Mouse (Mus musculus) left cerebral cortex, adult 8-10 months (tissue): ENCODE data around the gene Nfe2l1. TPM values are rescaled to one million over a fixed set of nuclear protein-coding genes. Genes with fewer than 3 reads are reported as not detected.
A peak's percentile ranks its signal among the peaks of the same experiment; 100 is the strongest.
"Not testable (repeated sequence)": the region's sequence is repeated elsewhere in the genome, so short reads cannot be mapped to it uniquely, and the experiment has no call there.

Experiments
- DNase-seq, 2 experiments: peaks; one replicate each; pipeline ENCODE4 v3.0.0; 2022; ENCODE audit warnings: low spot score in 2 of 2
- microRNA-seq, 2 experiments: library from miRNA; unstranded; fragments of <30 nt; microRNA quantifications; one replicate each; pipeline ENCODE4 v1.2.0; 2022
- total RNA-seq, 4 experiments: library from RNA; stranded (reverse); gene quantifications; 2 replicates each; pipeline ENCODE4 v1.2.4; 2022

The Nfe2l1 gene
- total RNA-seq, 4 experiments from 2014 or later = 301 to 348 (median 321) TPM

DNA sequence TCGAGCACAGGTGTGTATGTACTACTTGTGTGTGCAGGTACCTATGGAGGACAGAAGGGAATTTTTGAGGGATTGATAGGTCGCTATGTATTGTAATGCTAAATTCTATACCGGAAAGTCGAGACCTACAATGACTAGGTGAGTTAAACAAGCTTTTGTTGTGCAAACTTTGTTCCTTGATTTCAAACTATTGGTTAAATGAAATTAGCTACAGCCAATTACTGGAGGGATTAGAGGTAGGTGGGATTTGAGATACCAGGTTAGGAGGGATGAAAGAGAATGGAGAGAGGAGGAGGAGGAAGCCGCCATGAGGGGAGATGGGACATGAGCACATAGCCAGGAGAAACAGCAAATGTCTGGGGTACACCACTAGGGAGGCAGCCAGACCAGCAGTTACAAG, 49.5 kb downstream of the Nfe2l1 start:
- DNase-seq = no peak

DNA sequence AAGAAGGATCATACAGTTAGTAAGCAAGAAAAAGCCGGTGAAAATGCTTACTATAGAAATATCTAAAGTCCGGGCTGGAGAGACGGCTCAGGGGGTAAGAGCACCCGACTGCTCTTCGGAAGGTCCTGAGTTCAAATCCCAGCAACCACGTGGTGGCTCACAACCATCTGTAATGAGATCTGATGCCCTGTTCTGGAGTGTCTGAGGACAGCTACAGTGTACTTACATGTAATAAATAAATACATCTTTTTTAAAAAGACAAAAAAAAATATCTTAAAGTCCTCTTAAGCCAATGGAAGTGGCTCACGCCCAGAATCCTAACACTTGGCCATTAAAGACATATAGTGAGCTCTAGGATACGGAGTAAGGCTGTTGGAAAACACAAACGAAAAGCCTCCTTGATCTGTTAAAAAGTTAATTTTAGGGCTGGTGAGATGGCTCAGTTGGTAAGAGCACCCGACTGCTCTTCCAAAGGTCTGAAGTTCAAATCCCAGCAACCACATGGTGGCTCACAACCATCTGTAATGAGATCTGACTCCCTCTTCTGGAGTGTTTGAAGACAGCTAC, 51.6 kb downstream of the Nfe2l1 start:
- not testable (repeated sequence) for DNase-seq

DNA sequence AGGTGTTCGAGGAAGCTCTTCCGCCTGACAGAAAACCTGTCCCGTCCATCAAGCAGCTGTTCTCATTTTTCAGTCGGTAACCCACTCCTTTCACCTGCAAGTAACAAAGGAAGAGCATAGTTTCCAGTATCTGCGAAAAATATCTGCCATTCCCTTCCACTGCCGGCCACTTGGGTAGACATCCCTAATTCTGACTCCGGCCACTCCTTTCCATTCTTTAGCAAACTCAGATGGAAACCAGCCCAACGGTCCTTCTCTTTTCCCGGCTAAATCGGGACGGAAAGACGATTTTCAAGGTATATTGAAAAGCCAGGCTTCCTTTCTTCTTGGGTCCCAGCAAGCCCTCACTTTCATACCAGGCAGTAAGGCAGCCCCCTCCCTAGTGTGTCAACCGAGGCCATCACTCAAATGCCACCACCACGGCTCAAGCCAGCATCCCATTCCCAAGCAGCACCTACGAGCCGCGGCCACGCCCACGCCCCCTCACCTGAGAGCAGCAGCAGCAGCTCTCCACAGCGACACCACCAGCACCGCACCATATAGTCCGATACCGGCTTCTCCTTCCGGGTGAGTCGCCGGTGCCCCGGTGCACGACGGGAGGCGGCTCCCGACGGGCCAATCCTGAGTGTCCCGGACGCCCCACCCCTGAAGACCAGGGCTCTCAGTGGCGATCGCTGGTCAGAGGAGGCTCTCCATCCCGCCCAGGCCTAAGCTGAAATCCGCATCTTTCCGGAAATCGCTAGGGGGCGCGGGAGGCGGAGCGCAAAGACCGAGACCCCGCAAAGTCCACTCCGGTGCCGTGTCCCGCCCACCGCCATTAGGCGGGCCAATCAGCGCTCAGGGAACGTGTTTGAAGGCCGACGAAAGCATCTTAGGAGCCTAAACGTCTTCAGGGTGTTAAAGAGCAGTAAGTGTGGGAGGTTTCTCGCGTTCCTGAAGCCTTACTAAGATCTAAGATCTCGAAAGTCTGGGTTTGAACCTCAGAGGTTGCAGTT, 52.5 kb downstream of the Nfe2l1 start, which contains the start of gene Snx11:
Gene Snx11, minus strand, starts transcription at position 592 of the 995 bp plus-strand sequence.
- DNase-seq = peak; percentile 98 to 99

DNA sequence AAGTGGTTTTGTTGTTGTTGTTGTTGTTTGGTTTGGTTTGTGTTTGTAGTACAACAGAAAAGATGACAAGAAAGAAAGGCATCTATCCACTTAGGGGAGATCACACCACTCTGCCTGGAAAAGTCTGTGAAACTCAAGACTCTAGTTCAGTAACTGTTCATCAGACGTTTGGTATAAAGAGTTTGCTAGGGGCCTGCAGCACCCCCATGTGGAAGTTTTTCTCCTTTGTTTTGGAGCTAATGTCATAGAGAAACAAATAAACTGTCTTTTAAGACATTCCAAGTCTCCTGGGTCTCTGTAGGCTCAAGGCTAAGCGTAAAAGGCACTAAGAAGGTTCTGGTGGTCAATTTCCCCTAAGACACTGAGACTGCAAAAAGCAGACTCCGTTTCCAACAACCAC, 53.7 kb downstream of the Nfe2l1 start:
- no peak for DNase-seq

DNA sequence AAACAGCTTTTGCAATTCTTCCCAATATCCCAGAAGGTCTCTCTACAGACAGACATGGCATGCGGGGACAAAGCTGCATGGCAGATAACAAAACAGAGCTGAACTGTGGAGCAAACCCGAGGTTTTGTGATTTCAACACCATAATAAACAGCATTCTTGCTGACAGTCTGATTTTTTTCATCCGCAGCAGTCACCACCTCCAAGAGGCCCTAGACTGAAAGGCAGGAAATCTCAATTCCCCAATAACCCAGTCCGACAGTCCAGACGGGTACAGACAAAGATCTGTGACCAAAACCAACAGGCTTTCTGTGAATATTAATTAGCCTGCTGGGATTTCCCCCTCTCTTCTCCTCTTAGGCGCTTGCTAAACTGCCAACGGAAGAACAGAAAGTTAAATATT, 54.1 kb downstream of the Nfe2l1 start:
- DNase-seq = no peak

DNA sequence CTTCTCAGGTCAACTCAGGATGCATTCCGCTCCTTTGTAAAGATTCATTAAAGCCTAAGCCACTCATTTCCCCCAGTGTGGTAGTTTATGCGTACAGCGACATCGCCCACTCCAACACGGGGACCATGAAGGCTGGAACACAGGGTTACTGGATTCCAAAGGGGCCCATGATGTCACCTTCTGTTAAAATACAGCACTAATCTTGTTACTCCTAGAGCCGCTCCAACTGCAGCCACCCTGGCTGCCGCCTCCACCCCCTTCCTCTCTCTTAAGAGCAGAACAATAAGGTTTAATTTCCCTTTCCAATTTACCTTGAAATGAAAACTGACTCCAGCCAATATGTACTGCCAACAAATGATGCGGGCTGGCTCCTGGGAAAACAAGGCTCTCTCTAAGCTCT, 54.7 kb downstream of the Nfe2l1 start:
- no peak for DNase-seq

DNA sequence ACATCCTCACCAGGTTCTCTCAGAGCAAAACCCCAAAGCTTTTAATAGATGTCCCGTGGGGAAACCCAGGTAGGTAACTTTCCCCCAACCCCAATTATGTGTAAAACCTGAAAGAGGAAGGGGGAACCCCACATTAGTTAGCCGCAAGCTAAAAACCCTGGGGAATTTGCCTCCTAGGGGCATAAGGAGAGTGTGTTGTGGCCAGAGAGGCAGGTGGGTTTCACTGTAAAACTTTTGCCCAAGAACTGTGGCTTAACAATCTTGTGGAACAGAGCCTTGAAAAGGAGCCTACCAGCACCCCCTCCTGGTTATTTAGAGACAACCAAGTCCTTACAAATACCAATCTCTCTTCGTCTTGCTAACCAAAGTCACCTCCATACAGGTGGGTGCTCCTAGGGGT, 55.2 kb downstream of the Nfe2l1 start:
- DNase-seq = no peak

DNA sequence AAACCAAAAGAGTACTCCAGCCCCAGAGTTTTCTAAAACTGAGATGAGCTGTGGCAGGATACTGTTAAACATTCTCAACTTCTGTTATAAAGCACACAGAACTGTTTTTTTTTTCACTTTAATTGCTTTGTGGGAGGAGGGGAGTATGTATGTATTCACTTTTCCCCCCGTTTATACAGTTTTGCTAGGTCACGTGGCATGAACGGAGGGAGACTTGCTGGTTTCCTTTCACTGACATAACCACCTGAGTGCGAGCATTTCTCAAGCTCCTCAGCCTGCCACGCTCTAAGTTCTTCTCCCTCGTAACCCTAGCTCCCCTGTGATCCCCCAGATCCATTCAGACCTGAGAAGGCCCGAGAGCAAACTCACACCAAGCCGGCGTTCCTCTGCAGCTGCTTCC, 57.4 kb downstream of the Nfe2l1 start:
- DNase-seq = no peak

DNA sequence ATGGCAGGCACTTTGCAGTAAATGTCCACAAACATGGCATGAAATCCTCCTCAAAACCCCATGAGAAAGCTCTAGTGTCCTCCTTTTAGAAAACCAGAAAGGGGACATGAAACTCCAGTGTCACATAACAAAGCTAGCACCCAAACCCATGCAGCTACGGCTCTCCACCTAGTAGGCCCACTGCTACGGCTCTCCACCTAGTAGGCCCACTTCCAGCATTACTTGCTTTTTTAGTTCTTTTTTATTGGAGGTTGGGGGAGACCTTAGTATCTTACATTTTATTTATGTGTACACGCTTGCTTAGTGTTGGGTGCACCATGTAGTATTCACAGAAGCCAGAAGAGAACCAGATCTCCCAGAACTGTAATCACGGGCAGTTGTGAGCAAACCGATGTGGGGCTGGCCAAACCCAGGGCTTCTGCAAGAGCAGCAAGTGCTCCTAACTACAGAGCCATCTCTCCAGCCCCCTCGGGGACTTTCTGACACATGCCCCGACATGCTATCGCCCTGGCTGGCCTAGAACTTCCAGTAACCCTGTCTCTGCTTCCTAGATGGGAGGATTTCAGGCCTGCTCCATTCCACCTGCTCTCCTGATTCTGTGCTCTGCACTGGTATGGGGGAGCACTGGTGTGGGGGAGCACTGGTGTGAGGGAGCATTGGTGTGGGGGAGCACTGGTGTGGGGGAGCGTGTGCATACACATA, 58.3 kb downstream of the Nfe2l1 start:
- no peak for DNase-seq

DNA sequence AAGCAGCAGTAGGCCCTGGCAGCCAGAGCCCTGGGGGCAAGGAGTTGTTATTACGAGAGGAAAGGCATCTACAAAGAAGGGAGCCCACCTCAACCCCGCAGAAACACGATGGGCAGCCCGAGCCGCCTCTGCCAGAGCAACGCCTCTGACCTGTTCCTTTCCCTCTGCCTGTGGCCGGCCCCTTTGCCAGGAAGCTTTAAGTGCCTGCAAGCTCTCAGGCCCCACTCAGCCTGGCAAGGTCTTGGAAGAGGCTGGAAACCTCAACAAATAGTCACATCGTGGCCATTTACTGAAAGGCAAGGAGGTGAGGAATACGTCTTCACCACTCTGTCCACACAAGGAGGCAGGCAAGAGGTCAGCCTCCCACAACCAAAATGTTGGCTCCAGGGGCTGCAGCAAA, 61.5 kb downstream of the Nfe2l1 start:
- DNase-seq = no peak

Small RNA genes within 50 kb of the gene (microRNA-seq; reads per million reads assigned to microRNA genes)
- gene Mir152 = 20.8 to 54.9 reads per million in 2 experiments

Other genes starting within 250 kb of the Nfe2l1 start
- gene Snx11, start 52.4 kb downstream of the Nfe2l1 start, total RNA-seq = 10 to 100 TPM; 38.4 to 49.2 (median 44.4) TPM
- 10 to 100 TPM; 36.5 to 43.3 (median 38.9) TPM for gene Cbx1, start 40.8 kb downstream of the Nfe2l1 start, total RNA-seq
- gene Copz2, start 19.9 kb upstream of the Nfe2l1 start, total RNA-seq = 10 to 100 TPM in 1 of 4 experiments, 1 to 10 TPM in 3; 6.4 to 10.7 (median 6.8) TPM
- gene Cdk5rap3, start 86.5 kb upstream of the Nfe2l1 start, total RNA-seq = 10 to 100 TPM; 40.6 to 44.6 (median 41.9) TPM
- gene Prr15l, start 98.1 kb upstream of the Nfe2l1 start, total RNA-seq = not detected
- 10 to 100 TPM; 43.7 to 51.2 (median 48.6) TPM for gene Pnpo, start 114.0 kb upstream of the Nfe2l1 start, total RNA-seq
- gene Sp2, start 153.0 kb upstream of the Nfe2l1 start, total RNA-seq = 10 to 100 TPM; 10.7 to 15.0 (median 13.0) TPM
- gene Sp6, start 183.4 kb upstream of the Nfe2l1 start, total RNA-seq = 1 to 10 TPM; 1.1 to 2.0 (median 1.3) TPM
- gene Scrn2, start 200.0 kb upstream of the Nfe2l1 start, total RNA-seq = 1 to 10 TPM; 5.0 to 6.1 (median 5.4) TPM
- gene Lrrc46, start 211.4 kb upstream of the Nfe2l1 start, total RNA-seq = under 1 TPM in 3 of 4 experiments, not detected in 1; 0.28 to 0.91 (median 0.72) TPM
- 10 to 100 TPM; 72.0 to 83.9 (median 75.5) TPM for gene Mrpl10, start 211.6 kb upstream of the Nfe2l1 start, total RNA-seq
- 10 to 100 TPM; 14.1 to 19.1 (median 15.4) TPM for gene Osbpl7, start 220.7 kb upstream of the Nfe2l1 start, total RNA-seq